Mouse (Mus musculus): ENCODE measurements around the gene Zfp277. TPM values are rescaled to one million over a fixed set of nuclear protein-coding genes. Genes with fewer than 3 reads are reported as not detected.

Zfp277 gene
- polyA plus RNA-seq, 1 experiment from 2014 or later = 30.5 TPM

- no peak for ATAC-seq
- no peak overlapping the region for H3K9ac ChIP-seq (replicated peaks; ENCODE audit: low read depth, low read length)
- 83% methylated on average over 5 of the region's 5 CpGs for WGBS
- no peak overlapping the region for H3K27ac ChIP-seq (ENCODE audit: low read length)
- no peaks in the 10 kb centered on the region for H3K27me3 ChIP-seq (replicated peaks; ENCODE audit: control insufficient read depth, insufficient read depth, low read length)
- no peaks in the 10 kb centered on the region for H3K36me3 ChIP-seq (ENCODE audit: control insufficient read depth, insufficient read depth)
- no peak overlapping the region for H3K4me2 ChIP-seq (ENCODE audit: low read length)
- no peaks in the 10 kb centered on the region for H3K4me1 ChIP-seq (replicated peaks; ENCODE audit: control insufficient read depth, insufficient read depth, low read length)
- H3K9me3 ChIP-seq (ENCODE audit: control insufficient read depth, low read length) = no peaks in the 10 kb centered on the region
- no peak overlapping the region for H3K4me3 ChIP-seq (replicated peaks; ENCODE audit: low read length)
These were observed 104.3 kb downstream of the Zfp277 start for GRCm38 (mm10) chr12:40341443-40341842.

GRCm38 (mm10) chr12:40335303-40335702 lies 110.4 kb downstream of the Zfp277 start:
- 96% methylated on average over 3 of the region's 3 CpGs for WGBS
- ATAC-seq = no peak
- Histone ChIP-seq H3K4me1 (replicated peaks; ENCODE audit: control insufficient read depth, insufficient read depth, low read length) (no peaks in the 10 kb centered on the region), H3K27me3 (replicated peaks; ENCODE audit: control insufficient read depth, insufficient read depth, low read length) (no peaks in the 10 kb centered on the region), H3K4me2 (ENCODE audit: low read length) (no peak overlapping the region), H3K27ac (ENCODE audit: low read length) (no peak overlapping the region), H3K9ac (replicated peaks; ENCODE audit: low read depth, low read length) (no peak overlapping the region), H3K36me3 (ENCODE audit: control insufficient read depth, insufficient read depth) (no peaks in the 10 kb centered on the region), H3K9me3 (ENCODE audit: control insufficient read depth, low read length) (no peaks in the 10 kb centered on the region), H3K4me3 (replicated peaks; ENCODE audit: low read length) (no peak overlapping the region)

DNA sequence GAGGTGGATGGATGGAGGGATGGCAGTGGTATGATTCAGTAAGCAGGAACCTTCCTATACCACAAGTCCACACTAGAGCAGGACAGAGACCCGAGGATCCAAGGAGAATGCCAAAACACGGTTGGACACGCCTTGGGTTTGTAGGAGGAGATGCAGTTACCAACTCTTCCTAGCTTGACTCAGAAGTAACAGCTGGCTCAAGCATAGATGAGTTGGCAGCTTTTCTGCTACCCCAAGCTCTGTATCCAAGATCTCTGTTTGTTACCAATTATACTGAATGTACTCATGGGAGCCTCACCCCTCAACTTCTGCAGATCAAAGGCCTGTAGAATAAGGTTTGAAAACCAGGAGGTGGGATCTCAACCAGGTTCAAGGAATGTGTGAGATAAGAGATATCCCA lies 114.2 kb downstream of the Zfp277 start:
- no peak overlapping the region for H3K4me2 ChIP-seq (ENCODE audit: low read length)
- no peaks in the 10 kb centered on the region for H3K27me3 ChIP-seq (replicated peaks; ENCODE audit: control insufficient read depth, insufficient read depth, low read length)
- WGBS = 95% methylated on average over 3 of the region's 3 CpGs
- no peak overlapping the region for H3K27ac ChIP-seq (ENCODE audit: low read length)
- ATAC-seq = no peak
- H3K4me1 ChIP-seq (replicated peaks; ENCODE audit: control insufficient read depth, insufficient read depth, low read length) = peaks cover 4% of the 10 kb centered on the region; the same call in 1 of the 2 replicates
- no peaks in the 10 kb centered on the region for H3K9me3 ChIP-seq (ENCODE audit: control insufficient read depth, low read length)
- H3K9ac ChIP-seq (replicated peaks; ENCODE audit: low read depth, low read length) = no peak overlapping the region
- H3K4me3 ChIP-seq (replicated peaks; ENCODE audit: low read length) = no peak overlapping the region
- no peaks in the 10 kb centered on the region for H3K36me3 ChIP-seq (ENCODE audit: control insufficient read depth, insufficient read depth)

DNA sequence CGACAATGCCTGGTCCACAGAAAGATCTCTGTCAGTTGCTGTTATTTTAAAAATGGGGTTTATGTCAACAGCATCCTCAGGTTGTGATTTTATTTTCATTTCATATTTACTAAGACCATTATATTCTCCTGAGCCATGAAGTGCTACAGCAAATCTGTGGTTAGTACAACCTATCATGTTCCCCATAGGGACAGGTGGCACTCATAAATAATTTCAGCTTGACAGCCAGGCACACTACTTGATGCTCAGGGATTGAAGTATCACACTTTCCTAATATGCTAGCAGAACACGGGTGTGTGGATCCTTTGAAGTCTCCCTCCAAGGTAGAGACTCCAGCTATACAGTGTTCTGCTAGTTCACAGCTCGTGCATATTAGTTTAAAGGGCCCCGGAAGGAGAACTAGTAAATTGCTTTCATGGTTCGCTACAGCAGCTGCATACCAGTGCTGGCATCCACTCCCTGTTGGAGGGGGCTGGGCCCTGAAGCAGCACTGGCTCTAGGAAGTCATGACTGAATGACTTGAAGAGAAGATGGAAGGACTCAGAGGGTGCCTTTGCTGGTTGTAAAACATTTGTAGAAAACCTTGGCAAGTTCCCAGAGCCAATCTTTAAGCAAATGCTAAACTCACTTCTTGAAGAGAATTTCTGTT lies 118.6 kb downstream of the Zfp277 start:
- Histone ChIP-seq H3K4me2 (ENCODE audit: low read length) (no peak overlapping the region), H3K36me3 (ENCODE audit: control insufficient read depth, insufficient read depth) (no peaks in the 10 kb centered on the region), H3K4me3 (replicated peaks; ENCODE audit: low read length) (no peak overlapping the region), H3K9ac (replicated peaks; ENCODE audit: low read depth, low read length) (no peak overlapping the region), H3K9me3 (ENCODE audit: control insufficient read depth, low read length) (no peaks in the 10 kb centered on the region), H3K27me3 (replicated peaks; ENCODE audit: control insufficient read depth, insufficient read depth, low read length) (no peaks in the 10 kb centered on the region), H3K27ac (ENCODE audit: low read length) (no peak overlapping the region), H3K4me1 (replicated peaks; ENCODE audit: control insufficient read depth, insufficient read depth, low read length) (peaks cover 7% of the 10 kb centered on the region)
- no peak for ATAC-seq
- 55% methylated on average over 5 of the region's 5 CpGs for WGBS

DNA sequence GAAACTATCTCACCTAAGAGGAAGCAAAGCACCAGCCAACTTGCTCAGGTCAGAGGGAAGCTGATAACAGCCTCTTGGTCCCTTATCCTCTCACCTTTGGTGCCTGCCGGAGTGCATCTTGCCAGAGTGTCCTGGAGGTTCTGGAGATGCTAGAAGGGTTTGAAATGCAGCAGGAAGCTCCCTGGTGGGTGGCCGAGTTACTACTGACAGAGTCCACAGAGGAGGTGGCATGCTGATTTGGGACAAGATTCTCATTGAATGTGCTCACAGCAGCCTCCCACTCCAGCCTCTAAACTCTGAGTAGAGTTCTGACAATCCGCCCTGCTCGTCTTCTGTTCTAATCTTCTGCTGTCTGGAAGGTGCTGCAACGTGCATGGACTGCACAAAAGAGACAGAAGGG lies 120.1 kb downstream of the Zfp277 start:
- Histone ChIP-seq H3K4me2 (ENCODE audit: low read length) (no peak overlapping the region), H3K4me3 (replicated peaks; ENCODE audit: low read length) (no peak overlapping the region), H3K27me3 (replicated peaks; ENCODE audit: control insufficient read depth, insufficient read depth, low read length) (no peaks in the 10 kb centered on the region), H3K9ac (replicated peaks; ENCODE audit: low read depth, low read length) (no peak overlapping the region), H3K36me3 (ENCODE audit: control insufficient read depth, insufficient read depth) (no peaks in the 10 kb centered on the region), H3K27ac (ENCODE audit: low read length) (no peak overlapping the region), H3K9me3 (ENCODE audit: control insufficient read depth, low read length) (no peaks in the 10 kb centered on the region), H3K4me1 (replicated peaks; ENCODE audit: control insufficient read depth, insufficient read depth, low read length) (peaks cover 7% of the 10 kb centered on the region)
- no peak for ATAC-seq
- 71% methylated on average over 5 of the region's 5 CpGs for WGBS

- H3K27me3 ChIP-seq (replicated peaks; ENCODE audit: control insufficient read depth, insufficient read depth, low read length) = no peaks in the 10 kb centered on the region
- H3K36me3 ChIP-seq (ENCODE audit: control insufficient read depth, insufficient read depth) = no peaks in the 10 kb centered on the region
- peaks cover 7% of the 10 kb centered on the region for H3K4me1 ChIP-seq (replicated peaks; ENCODE audit: control insufficient read depth, insufficient read depth, low read length)
- no peaks in the 10 kb centered on the region for H3K9me3 ChIP-seq (ENCODE audit: control insufficient read depth, low read length)
- no peak overlapping the region for H3K9ac ChIP-seq (replicated peaks; ENCODE audit: low read depth, low read length)
- WGBS = 11% methylated on average over 5 of the region's 5 CpGs
- H3K27ac ChIP-seq (ENCODE audit: low read length) = no peak overlapping the region
- ATAC-seq = no peak
- no peak overlapping the region for H3K4me2 ChIP-seq (ENCODE audit: low read length)
- no peak overlapping the region for H3K4me3 ChIP-seq (replicated peaks; ENCODE audit: low read length)
These were observed 120.9 kb downstream of the Zfp277 start for GRCm38 (mm10) chr12:40324819-40325218.

- Histone ChIP-seq H3K4me2 (ENCODE audit: low read length) (no peak overlapping the region), H3K4me1 (replicated peaks; ENCODE audit: control insufficient read depth, insufficient read depth, low read length) (no peaks in the 10 kb centered on the region), H3K9me3 (ENCODE audit: control insufficient read depth, low read length) (no peaks in the 10 kb centered on the region), H3K27ac (ENCODE audit: low read length) (no peak overlapping the region), H3K27me3 (replicated peaks; ENCODE audit: control insufficient read depth, insufficient read depth, low read length) (no peaks in the 10 kb centered on the region), H3K4me3 (replicated peaks; ENCODE audit: low read length) (no peak overlapping the region), H3K9ac (replicated peaks; ENCODE audit: low read depth, low read length) (no peak overlapping the region), H3K36me3 (ENCODE audit: control insufficient read depth, insufficient read depth) (no peaks in the 10 kb centered on the region)
- no peak for ATAC-seq
- 97% methylated on average over 2 of the region's 2 CpGs for WGBS
These were observed 130.6 kb downstream of the Zfp277 start for GRCm38 (mm10) chr12:40315146-40315545.

DNA sequence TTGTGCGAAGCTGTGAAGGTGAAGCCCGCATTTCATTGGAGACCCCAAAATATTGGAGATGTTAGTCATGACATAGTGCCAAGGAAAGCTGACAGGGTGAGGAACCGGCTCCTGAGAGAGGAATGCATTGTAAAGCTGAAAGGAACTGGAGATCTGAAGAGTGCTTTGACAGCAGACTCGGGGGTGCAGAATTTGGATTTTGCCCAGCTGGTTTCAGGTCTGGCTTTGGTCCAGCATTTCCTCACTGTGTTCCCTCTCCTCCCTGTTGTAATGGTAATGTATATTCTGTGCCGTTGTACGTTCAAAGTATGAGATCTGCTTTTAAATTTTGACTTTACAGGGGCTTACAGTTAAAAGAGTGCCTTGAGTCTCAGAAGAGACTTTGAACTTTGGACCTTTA lies 141.7 kb downstream of the Zfp277 start:
- WGBS = 24% methylated on average over 6 of the region's 6 CpGs
- no peaks in the 10 kb centered on the region for H3K36me3 ChIP-seq (ENCODE audit: control insufficient read depth, insufficient read depth)
- H3K4me2 ChIP-seq (ENCODE audit: low read length) = no peak overlapping the region
- no peaks in the 10 kb centered on the region for H3K27me3 ChIP-seq (replicated peaks; ENCODE audit: control insufficient read depth, insufficient read depth, low read length)
- no peaks in the 10 kb centered on the region for H3K4me1 ChIP-seq (replicated peaks; ENCODE audit: control insufficient read depth, insufficient read depth, low read length)
- H3K27ac ChIP-seq (ENCODE audit: low read length) = no peak overlapping the region
- no peak for ATAC-seq
- H3K9me3 ChIP-seq (ENCODE audit: control insufficient read depth, low read length) = no peaks in the 10 kb centered on the region
- no peak overlapping the region for H3K9ac ChIP-seq (replicated peaks; ENCODE audit: low read depth, low read length)
- H3K4me3 ChIP-seq (replicated peaks; ENCODE audit: low read length) = no peak overlapping the region

- H3K36me3 ChIP-seq (ENCODE audit: control insufficient read depth, insufficient read depth) = no peaks in the 10 kb centered on the region
- no peak overlapping the region for H3K27ac ChIP-seq (ENCODE audit: low read length)
- H3K4me1 ChIP-seq (replicated peaks; ENCODE audit: control insufficient read depth, insufficient read depth, low read length) = no peaks in the 10 kb centered on the region
- H3K9me3 ChIP-seq (ENCODE audit: control insufficient read depth, low read length) = no peaks in the 10 kb centered on the region
- H3K27me3 ChIP-seq (replicated peaks; ENCODE audit: control insufficient read depth, insufficient read depth, low read length) = no peaks in the 10 kb centered on the region
- WGBS = 95% methylated on average over 3 of the region's 3 CpGs
- H3K9ac ChIP-seq (replicated peaks; ENCODE audit: low read depth, low read length) = no peak overlapping the region
- H3K4me3 ChIP-seq (replicated peaks; ENCODE audit: low read length) = no peak overlapping the region
- no peak overlapping the region for H3K4me2 ChIP-seq (ENCODE audit: low read length)
- no peak for ATAC-seq
These were observed 147.1 kb downstream of the Zfp277 start for GRCm38 (mm10) chr12:40298636-40299035.

DNA sequence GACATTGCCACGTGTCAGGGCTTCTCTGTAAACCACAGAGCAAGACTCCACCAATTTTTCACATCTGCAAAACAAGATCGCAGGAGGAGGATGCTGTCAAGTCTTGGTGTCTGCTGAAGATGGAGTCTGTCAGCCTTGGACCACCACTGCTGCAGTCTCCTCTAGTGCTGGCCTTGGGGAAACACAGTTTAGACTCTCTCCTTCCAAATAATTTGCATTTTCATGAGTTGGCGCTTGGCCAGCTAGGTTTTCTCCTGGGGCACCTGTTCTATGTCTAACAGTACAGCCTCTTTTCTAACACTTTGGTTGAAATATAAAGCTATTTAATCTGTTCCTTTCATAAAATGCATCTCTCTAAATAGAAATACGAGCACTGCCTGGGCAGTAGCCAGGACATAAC lies 159.2 kb downstream of the Zfp277 start:
- ATAC-seq = no peak
- Histone ChIP-seq H3K36me3 (ENCODE audit: control insufficient read depth, insufficient read depth) (no peaks in the 10 kb centered on the region), H3K4me1 (replicated peaks; ENCODE audit: control insufficient read depth, insufficient read depth, low read length) (no peaks in the 10 kb centered on the region), H3K27me3 (replicated peaks; ENCODE audit: control insufficient read depth, insufficient read depth, low read length) (no peaks in the 10 kb centered on the region), H3K4me3 (replicated peaks; ENCODE audit: low read length) (no peak overlapping the region), H3K27ac (ENCODE audit: low read length) (no peak overlapping the region), H3K4me2 (ENCODE audit: low read length) (no peak overlapping the region), H3K9ac (replicated peaks; ENCODE audit: low read depth, low read length) (no peak overlapping the region), H3K9me3 (ENCODE audit: control insufficient read depth, low read length) (0 out of 2 replicates have a peak, but pooled peaks cover 2% of the 10 kb centered on the region)
- 60% methylated on average over 4 of the region's 4 CpGs for WGBS

All from forebrain, embryonic 16.5 days (tissue).